Mouse (Mus musculus): ENCODE measurements at regions not wholly inside any gene's neighbourhood (a gene's known extent, or its start where the extent isn't known, plus 50 kb on each side); places are given as distances from the start of the nearest gene placed in this dataset.

DNA sequence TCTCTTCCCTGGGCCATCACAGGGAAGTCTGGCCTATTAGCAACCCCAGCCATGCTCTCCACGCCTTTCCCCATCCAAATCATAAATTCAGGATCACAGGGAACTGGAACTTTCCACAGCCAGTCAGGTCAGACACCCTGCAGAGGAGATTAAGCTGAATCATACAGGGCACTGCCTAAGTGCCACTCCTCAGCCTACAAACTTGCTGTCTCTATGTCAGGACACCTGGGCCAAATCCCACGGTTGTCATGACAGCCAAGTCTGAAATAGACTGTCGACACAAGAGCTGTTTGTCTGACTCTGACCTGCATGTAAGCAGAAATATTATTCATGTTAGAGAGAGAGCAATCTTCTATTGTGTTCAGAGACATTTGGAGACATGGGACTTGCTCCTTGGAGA lies 374.0 kb upstream of the Trib2 start:
- TF ChIP-seq CTCF (IDR thresholded peaks at IDR 0.05; ENCODE audit: borderline replicate concordance, insufficient read depth, low read length) (no peak), POLR2A (IDR thresholded peaks at IDR 0.05; ENCODE audit: low read depth, low read length) (no peak)
